Mouse (Mus musculus) embryonic facial prominence, embryonic 14.5 days (tissue): ENCODE measurements at regions not wholly inside any gene's neighbourhood (a gene's known extent, or its start where the extent isn't known, plus 50 kb on each side); places are given as distances from the start of the nearest gene placed in this dataset.
A peak's percentile ranks its signal among the peaks of the same experiment; 100 is the strongest.

ENCODE experiments used
- ATAC-seq: fragments of 200-750 bp; cut with Nextera tagmentation; 2 replicates; pipeline ENCODE4 v1.8.0; 2017; ENCODE audit warnings: low read depth, moderate number of reproducible peaks, moderate TSS enrichment
- DNase-seq: peaks from one replicate; pipeline ENCODE4 v3.0.0-alpha.2; 2015; ENCODE audit warnings: low spot score
- H3K27ac ChIP-seq: fragments of 300-500 bp; sonication (generic); replicated peaks from 2 replicates; pipeline ENCODE4 v1.5.1; 2014; ENCODE audit warnings: low read depth, mild to moderate bottlenecking, low read length, moderate library complexity
- H3K27me3 ChIP-seq: fragments of 300-500 bp; sonication (generic); replicated peaks from 2 replicates; pipeline ENCODE4 v1.6.1; 2014; ENCODE audit warnings: low read length; ENCODE audit not compliant: control insufficient read depth, insufficient read depth
- H3K36me3 ChIP-seq: fragments of 300-500 bp; sonication (generic); 2 replicates; pipeline ENCODE4 v1.6.1; 2014; ENCODE audit warnings: low read length, mixed read lengths; ENCODE audit not compliant: control insufficient read depth, insufficient read depth
- H3K4me1 ChIP-seq: fragments of 300-500 bp; sonication (generic); 2 replicates; pipeline ENCODE4 v1.6.1; 2014; ENCODE audit warnings: antibody characterized with exemption, low read length; ENCODE audit not compliant: control insufficient read depth, insufficient read depth
- H3K4me2 ChIP-seq: fragments of 300-500 bp; sonication (generic); 2 replicates; pipeline ENCODE4 v1.6.1; 2014; ENCODE audit warnings: low read depth, mild to moderate bottlenecking, low read length, moderate library complexity, mixed read lengths
- H3K4me3 ChIP-seq: fragments of 300-500 bp; sonication (generic); 2 replicates; pipeline ENCODE4 v1.5.1; 2014; ENCODE audit warnings: low read depth, mild to moderate bottlenecking, low read length
- H3K9ac ChIP-seq: fragments of 300-500 bp; sonication (generic); 2 replicates; pipeline ENCODE4 v1.6.1; 2014; ENCODE audit warnings: low read depth, mild to moderate bottlenecking, low read length, moderate library complexity, mixed read lengths
- H3K9me3 ChIP-seq: fragments of 300-500 bp; sonication (generic); 2 replicates; pipeline ENCODE4 v1.6.1; 2016; ENCODE audit warnings: low read length; ENCODE audit not compliant: control insufficient read depth
- whole genome bisulfite sequencing: fragments of 180-500 bp; shearing (Covaris S2); extraction: QIAGEN DNeasy Blood & Tissue Kit; methylation state at CpG from one replicate; pipeline ENCODE4 v1.1.7; 2014; 5-methylcytosine and 5-hydroxymethylcytosine counted together

DNA sequence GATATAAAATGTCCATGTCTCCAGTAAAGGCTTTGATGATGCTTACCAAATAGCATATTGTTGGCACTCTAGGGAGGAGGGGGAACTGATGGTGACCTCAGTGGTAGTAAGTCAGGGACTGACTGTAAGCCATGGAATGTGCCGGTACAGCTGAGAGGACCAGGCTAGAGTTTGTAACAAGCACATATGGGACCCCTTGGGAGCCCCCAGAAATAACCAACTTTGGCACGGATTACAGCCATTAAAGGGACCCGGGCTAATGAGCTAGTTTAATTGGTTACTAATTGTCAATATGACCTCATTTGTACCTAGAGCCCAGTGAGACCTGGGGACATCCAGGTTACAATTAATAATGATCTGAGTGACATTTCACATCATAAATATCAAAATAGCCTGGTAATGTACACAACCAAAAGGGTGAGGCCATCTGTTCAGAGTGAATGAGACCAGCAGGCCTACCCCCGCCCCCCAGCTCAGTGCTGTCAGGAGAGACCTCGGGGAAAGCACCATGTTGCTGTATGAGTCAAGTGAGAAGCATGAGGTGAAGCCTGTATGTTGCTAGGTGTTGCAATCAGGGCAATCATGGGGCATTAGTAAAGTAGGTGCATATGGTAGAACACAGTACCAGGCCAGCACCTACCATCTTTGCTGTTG is 169.7 kb upstream of the Kiz start:
- H3K4me1 ChIP-seq = no peaks in the 10 kb centered on the region
- no peaks in the 10 kb centered on the region for H3K9me3 ChIP-seq
- no peak overlapping the region for H3K9ac ChIP-seq
- H3K36me3 ChIP-seq = no peaks in the 10 kb centered on the region
- DNase-seq = no peak
- H3K27ac ChIP-seq = no peak overlapping the region
- no peaks in the 10 kb centered on the region for H3K27me3 ChIP-seq
- no peak overlapping the region for H3K4me3 ChIP-seq
- 69% methylated on average over 5 of the region's 5 CpGs for WGBS
- no peak overlapping the region for H3K4me2 ChIP-seq
- ATAC-seq = peak; percentile 53; the same call in 1 of the 2 replicates

DNA sequence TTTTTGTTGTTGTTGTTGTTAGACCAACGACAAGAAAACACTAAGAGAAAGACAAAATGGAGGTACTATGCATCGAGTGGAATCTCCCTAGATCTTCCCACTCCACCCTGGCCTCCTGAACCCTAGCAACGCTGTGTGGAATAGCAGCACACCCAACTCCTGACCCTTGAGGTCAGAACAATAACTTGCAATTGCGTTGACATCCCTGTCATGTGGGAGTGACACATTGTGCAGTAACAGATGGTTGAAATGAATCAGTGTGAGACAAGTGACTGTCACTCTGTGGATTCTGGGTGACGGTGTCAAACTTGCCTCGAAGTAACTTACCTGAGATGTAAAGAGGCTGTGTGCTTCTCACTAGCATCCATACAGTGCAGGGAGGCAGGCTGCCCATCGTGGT is 167.1 kb upstream of the Kiz start:
- 63% methylated on average over 6 of the region's 7 CpGs for WGBS
- Histone ChIP-seq H3K4me1 (peaks cover 7% of the 10 kb centered on the region; the same call in 1 of the 2 replicates), H3K27me3 (no peaks in the 10 kb centered on the region), H3K4me3 (no peak overlapping the region), H3K9ac (no peak overlapping the region), H3K9me3 (no peaks in the 10 kb centered on the region), H3K27ac (no peak overlapping the region), H3K4me2 (no peak overlapping the region), H3K36me3 (no peaks in the 10 kb centered on the region)
- ATAC-seq (no peak), DNase-seq (no peak)

DNA sequence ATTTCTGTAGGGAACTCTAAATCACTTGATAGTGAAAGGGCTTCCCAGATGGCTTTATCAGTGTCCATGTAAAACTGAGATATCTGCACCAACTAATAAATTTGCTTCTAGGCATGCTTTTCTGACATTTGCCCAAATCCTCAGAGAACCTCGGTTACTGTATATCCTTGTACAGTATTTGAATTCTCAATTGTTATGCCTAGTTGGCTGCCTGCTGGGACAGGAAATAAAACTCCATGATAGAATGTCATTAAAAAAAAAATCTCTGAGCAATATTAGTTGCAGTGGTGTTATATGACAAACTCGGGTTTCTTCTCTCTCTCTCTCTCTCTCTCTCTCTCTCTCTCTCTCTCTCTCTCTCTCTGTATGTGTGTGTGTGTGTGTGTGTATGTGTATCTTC is 162.2 kb upstream of the Kiz start:
- Histone ChIP-seq H3K27me3 (no peaks in the 10 kb centered on the region), H3K36me3 (no peaks in the 10 kb centered on the region), H3K4me1 (peaks cover 11% of the 10 kb centered on the region; the same call in 1 of the 2 replicates), H3K4me3 (no peak overlapping the region), H3K9ac (no peak overlapping the region), H3K27ac (no peak overlapping the region), H3K9me3 (no peaks in the 10 kb centered on the region), H3K4me2 (peak overlapping the region; percentile 20; the same call in 1 of the 2 replicates)
- peak; percentile 12 for DNase-seq
- WGBS = 19% methylated on average over 2 of the region's 2 CpGs
- peak; percentile 35; the same call in 1 of the 2 replicates for ATAC-seq

DNA sequence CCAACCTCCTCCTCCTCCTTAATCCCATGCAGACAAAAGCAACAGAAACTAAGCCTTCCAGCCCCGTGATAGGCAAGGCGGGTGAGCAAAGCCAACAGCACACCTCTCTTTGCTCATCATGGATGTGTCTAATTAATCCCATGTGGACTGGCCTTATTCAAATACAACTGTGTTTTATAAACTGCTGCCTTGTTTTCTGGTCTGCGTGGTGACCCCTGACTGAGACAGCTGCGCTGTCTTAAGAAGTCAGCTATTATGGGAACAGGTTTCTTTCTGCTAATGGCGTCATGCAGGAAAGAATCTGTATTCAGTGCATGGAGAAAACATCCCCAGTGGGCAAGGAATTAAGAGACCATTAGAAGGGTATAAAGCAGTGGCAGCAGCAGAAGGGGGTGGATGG is 161.6 kb upstream of the Kiz start:
- Histone ChIP-seq H3K9ac (no peak overlapping the region), H3K36me3 (no peaks in the 10 kb centered on the region), H3K9me3 (no peaks in the 10 kb centered on the region), H3K27me3 (no peaks in the 10 kb centered on the region), H3K4me1 (peaks cover 11% of the 10 kb centered on the region; the same call in 1 of the 2 replicates), H3K27ac (no peak overlapping the region), H3K4me3 (no peak overlapping the region), H3K4me2 (peak overlapping the region; percentile 20)
- 18% methylated on average over 5 of the region's 5 CpGs for WGBS
- ATAC-seq (peak; percentile 79), DNase-seq (peak; percentile 60)

DNA sequence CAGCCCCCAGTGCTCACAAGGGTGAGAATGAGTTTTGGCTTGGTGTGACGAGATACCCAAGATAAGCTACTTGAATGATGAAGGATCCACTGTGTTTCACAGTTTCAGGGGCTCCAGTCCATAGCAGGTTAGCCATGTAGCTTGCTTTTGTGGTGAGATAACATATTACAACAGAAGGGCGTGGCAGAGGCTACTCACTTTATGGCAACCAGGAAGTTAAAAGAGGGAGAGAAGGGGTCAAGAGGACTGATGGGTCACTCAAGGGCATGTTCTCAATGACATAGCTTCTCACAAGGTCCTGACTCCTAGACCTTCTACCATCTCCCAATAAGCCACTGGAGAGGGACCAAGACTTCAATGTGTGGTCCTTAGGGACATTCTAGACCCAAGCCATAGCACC is 159.4 kb upstream of the Kiz start:
- H3K9me3 ChIP-seq = no peaks in the 10 kb centered on the region
- H3K9ac ChIP-seq = no peak overlapping the region
- no peak for ATAC-seq
- H3K27ac ChIP-seq = no peak overlapping the region
- H3K4me3 ChIP-seq = no peak overlapping the region
- H3K4me1 ChIP-seq = peaks cover 11% of the 10 kb centered on the region; the same call in 1 of the 2 replicates
- H3K36me3 ChIP-seq = no peaks in the 10 kb centered on the region
- WGBS = 89% methylated on average over 2 of the region's 2 CpGs
- no peak for DNase-seq
- no peak overlapping the region for H3K4me2 ChIP-seq
- H3K27me3 ChIP-seq = no peaks in the 10 kb centered on the region

DNA sequence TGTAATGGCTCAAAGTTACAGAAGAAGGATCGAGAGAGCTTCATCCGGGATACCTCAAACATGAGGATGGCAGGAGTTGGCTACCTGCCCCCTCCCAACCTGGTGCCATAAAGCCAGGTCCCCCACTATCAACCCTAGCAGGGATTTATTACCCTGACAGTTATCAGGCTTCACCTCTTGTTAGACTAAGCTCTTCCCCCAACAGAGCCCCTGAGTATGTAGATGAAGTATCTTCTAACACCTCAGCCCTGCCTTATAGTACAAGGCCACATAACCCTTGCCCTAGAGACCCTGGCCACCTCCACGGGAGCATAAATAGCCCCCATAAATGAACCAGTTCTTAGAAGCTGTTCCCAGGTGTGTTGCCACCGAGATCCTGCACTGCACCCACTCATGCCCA is 158.9 kb upstream of the Kiz start:
- Histone ChIP-seq H3K4me3 (no peak overlapping the region), H3K9ac (no peak overlapping the region), H3K4me1 (peaks cover 11% of the 10 kb centered on the region; the same call in 1 of the 2 replicates), H3K9me3 (no peaks in the 10 kb centered on the region), H3K27ac (no peak overlapping the region), H3K4me2 (no peak overlapping the region), H3K36me3 (no peaks in the 10 kb centered on the region), H3K27me3 (no peaks in the 10 kb centered on the region)
- WGBS = 91% methylated on average over 4 of the region's 4 CpGs
- DNase-seq (no peak), ATAC-seq (no peak)

DNA sequence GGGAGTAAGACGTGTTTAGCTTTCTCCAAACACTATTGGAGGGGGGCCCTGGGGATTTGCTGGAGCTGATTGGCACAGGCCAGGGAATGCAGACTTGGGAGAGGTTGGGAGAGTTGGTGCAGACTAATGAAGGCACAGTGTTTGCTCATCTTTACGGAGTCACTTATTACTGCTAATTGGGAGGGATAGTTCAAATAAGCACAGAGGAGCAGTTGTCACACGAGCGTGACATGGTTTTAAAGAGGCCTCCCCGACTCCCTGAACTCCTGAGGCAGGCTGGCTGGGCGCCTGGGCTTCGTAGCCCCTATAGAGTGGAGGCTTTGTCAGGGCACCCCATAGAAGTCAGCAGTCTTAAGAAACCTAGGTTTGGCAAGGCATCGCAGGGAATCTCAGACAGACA is 145.0 kb upstream of the Kiz start:
- no peak overlapping the region for H3K9ac ChIP-seq
- H3K4me1 ChIP-seq = no peaks in the 10 kb centered on the region
- H3K36me3 ChIP-seq = no peaks in the 10 kb centered on the region
- H3K27ac ChIP-seq = no peak overlapping the region
- no peak overlapping the region for H3K4me3 ChIP-seq
- DNase-seq = peak; percentile 18
- 72% methylated on average over 8 of the region's 8 CpGs for WGBS
- peak; percentile 67 for ATAC-seq
- no peaks in the 10 kb centered on the region for H3K9me3 ChIP-seq
- no peaks in the 10 kb centered on the region for H3K27me3 ChIP-seq
- no peak overlapping the region for H3K4me2 ChIP-seq

DNA sequence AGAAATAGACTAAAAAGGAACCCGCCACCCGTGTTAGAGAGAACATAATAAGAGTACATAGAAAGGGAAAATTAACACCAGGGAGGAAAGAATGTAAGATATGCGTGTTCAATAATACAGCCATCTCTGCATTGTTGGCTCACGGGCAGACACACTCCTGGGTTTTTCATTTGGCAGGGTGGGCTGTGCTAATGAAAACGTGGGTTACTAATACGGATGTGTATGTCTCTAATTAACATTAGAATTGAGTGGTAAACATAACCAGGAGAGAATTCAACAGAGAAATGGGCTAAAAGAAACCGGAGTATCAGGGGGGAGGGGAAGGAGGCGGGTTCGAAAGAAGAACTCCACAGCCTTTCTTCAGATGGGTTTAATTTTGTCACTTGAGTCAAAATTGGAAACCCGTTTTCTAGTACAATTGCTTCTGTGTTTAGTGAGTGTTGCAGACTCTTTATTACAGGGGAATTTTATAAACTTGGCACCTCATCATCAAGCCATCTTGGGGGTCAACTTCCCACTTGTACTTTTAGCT is 134.4 kb upstream of the Kiz start:
- Histone ChIP-seq H3K4me1 (peaks cover 4% of the 10 kb centered on the region; the same call in 1 of the 2 replicates), H3K27ac (no peak overlapping the region), H3K27me3 (no peaks in the 10 kb centered on the region), H3K9ac (no peak overlapping the region), H3K4me3 (no peak overlapping the region), H3K9me3 (no peaks in the 10 kb centered on the region), H3K4me2 (peak overlapping the region; percentile 39), H3K36me3 (no peaks in the 10 kb centered on the region)
- WGBS = 22% methylated on average over 10 of the region's 10 CpGs
- ATAC-seq = no peak
- peak; percentile 38 for DNase-seq
